Mouse (Mus musculus) fibroblast of lung, adult 2 months (primary cell): ENCODE data around the gene Ppm1a.

Experiments
- DNase-seq: peaks from one replicate; pipeline ENCODE4 v3.0.0-alpha.2; 2011; ENCODE audit warnings: low read depth

The Ppm1a gene

DNA sequence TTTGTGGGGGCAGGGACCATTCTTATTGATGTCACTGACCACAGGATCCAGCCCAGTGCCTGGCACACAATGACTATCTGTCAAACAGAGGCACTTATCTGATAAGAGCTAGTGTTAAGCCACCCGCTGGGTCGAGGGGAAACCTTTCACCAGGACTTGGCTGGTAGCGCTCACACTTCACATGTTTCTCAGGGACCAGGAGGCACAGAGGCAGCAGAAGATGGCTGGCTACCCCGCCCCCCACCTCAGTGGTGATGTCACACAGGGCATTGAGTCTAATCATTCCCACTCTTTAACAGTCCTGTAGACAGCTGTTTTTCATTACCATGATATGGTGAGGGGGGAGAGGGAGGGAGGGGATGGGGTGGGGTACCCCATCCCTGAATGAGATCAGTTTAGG is at the start of gene Ppm1a:
Ppm1a (plus strand) TSS at position 370 of the 400 bp plus-strand sequence.
- no peak for DNase-seq

DNA sequence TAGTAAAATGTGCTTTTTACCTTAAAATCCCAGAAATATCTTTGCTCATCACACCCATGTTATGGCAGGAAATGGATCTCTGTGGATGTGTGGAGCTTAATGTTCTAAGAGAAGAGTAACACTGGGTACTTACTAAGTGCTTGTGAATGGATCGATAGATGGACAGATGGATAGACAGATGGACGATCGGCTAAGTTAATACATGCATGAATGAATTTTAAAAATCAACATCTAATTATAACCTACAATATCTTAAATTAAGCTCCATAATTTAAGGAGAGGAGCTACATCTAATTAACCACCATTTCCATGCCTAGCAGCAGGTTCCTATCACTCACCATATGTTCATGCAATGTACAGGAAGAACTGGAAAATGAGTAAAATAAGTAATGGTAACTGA is 47.3 kb upstream of the Ppm1a start:
- no peak for DNase-seq

DNA sequence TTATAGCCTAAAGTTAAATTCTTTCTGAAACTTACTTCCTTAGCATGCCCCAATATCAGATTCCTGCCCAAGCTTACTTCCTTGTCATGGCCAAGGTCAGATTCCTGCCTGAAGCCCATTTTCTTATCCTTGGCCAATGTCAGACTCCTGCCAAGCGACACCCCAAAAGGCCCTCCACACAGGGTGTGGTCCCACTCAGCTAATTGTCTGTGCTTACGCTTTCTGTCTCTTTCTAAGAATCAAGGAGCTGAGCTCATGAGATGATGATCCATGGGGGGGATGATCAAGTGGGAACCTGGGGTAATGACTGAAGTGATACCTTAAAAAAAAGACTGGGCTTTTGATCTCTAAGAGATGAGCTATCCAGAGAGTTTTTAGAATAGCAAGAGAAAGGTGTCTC is 42.4 kb upstream of the Ppm1a start:
- DNase-seq, result no peak

DNA sequence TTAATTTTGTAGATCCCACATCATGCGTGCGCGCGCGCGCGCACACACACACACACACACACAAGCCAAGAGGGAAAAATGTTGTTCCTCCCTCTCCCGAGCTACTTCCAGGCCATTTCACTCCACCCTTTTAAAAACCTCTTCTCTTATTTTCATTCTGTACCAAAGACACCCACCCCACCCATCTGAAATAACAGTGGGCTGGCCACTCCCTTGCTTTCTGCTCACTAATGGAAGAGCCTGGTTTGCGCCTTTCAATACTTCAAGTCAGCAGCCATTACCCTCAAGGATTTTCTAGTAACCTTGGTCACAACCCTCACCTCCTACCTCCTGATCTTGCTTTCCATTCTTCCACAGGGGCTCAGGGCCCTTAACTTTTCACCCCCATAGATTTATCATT is 41.4 kb upstream of the Ppm1a start:
- DNase-seq, result no peak

DNA sequence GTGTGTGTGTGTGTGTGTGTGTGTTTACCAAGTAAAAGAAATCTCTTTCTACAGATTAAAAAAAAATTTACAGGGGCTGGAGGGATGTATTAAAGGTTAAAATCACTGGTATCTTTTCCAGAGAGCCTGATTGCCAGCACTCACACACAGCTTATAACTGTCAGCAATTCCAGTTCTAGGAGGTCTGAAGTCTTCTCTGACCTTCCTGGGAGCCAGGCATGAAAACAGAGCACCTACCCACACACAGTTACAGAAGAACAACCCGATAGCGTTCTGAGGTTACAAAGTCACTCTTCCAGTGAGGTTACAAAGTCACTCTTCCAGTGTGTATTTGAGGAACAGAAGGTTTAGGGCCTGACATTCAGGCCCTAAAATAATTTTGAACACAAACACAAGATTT is 38.2 kb upstream of the Ppm1a start:
- DNase-seq, result no peak

DNA sequence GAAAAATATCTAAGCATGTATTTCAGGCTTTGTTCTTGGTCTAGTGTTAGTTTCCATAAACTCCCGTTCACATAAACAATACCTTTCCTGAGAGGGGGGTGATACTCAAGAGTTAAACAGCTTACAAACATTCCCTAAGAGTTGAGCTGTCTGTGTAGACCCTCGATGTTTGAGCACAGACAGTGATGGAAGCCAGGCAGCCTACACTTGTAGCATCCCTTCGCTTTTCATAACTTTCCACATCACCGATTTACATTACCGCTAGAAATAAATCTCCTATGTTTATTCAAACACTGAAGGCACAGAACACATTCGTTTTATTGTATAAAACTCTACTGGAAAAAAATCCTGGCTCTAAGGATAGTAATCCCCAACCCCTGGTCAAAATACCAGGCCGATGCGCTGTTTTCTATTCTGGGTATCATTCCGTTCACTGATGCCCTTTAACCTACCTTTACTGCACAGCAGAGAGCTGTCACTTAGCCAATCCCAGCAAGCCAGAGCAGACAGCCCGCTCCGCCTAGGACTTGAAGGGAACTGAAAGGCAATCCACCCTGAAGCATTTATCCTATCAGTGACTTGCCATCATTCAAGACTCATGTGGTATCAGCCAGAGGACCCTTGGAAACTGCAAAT is 37.7 kb upstream of the Ppm1a start:
- no peak for DNase-seq

DNA sequence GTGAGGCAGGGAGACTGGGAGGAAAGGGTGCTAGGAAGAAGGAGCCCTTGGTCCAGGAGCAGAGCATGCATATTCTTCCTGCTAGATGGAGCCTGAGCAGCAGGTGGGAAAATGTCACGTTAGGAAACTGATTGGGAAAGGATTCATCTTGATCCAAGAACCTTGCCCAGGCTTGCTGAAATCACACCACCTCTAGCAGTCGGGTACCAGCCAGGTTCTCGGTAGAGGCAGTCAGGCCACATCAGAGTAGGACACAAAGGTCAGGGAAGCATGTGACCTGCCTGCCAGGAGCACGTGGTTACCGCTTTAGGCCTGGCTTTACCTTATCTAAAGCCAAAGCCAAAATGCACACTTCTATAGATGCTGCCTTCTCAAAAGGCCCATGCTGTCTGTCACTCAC is 35.5 kb upstream of the Ppm1a start:
- DNase-seq, result no peak

DNA sequence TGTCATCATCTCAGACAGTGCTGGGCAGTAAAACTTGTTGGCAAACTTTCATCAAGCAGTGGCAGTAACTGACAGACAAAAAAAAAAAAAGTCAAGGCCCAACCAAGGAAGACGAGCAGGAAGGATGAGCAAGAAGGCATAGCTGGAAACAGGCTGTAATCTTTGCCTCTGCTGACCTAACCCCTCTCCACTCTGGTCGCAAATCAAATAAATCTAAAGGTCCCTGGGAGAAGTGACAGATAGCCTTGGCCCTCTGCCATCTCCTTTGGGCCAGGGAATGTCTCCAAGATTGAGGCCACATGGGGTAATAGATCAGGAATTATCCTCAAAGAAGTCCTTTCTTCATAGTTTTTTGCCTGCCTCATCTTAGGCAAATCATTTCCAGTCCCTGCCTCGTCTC is 33.3 kb upstream of the Ppm1a start:
- DNase-seq, result no peak

DNA sequence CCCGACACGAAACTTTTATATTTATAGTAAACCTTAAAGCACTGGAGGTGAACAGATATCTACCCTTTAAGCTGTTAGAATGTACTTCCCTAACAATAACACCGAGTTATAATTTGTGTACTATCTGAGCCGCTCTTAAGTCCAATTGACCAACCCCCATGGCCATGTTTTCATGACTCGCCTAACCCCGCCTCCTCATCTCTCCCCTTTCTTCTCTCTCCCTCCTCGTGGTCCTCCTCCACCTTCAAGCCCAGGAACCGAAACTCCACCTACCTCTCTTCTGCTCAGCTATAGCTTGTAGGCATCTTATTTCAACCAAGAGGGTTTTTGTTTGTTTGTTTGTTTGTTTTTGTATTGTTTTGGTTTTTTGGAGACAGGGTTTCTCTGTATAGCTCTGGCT is 30.2 kb upstream of the Ppm1a start:
- no peak for DNase-seq

DNA sequence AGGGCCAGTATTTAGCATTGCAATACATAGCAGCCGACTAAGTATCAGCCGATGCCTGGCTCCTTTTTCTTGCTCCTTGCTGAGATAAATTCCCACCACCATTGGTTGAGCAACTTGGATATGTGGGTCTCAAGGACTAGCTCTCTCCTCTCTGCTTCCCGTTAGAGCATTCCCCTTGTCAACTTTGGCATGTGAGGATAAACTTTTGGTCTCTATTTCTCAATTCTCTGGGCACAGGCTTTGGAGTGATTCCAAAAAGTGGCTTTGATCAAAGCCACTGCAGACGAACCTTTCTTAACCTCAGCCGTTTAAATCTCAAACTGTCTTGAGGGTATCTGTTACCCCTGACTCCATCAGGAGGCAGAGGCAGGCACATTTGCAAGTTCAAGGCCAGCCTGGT is 29.6 kb upstream of the Ppm1a start:
- no peak for DNase-seq

DNA sequence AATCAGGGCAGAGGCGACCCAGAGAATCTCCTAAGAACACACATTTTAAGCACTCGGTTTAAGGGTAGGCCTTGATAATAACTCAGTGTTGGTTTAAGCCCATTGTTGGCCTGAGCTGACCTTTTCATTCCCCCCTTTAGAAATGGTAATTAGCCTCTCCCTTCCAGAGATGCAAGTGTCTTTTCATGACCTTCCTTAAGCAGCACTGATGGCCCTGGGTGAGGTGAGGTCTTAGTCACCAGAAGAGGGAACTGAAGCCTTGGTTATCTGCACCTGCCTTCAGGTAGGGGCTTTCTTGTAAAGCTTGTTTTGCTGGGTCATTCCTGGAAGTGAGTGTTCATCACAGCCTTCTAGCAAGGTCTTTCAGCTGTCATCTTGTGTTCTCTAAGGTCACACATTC is 23.1 kb upstream of the Ppm1a start:
- no peak for DNase-seq

DNA sequence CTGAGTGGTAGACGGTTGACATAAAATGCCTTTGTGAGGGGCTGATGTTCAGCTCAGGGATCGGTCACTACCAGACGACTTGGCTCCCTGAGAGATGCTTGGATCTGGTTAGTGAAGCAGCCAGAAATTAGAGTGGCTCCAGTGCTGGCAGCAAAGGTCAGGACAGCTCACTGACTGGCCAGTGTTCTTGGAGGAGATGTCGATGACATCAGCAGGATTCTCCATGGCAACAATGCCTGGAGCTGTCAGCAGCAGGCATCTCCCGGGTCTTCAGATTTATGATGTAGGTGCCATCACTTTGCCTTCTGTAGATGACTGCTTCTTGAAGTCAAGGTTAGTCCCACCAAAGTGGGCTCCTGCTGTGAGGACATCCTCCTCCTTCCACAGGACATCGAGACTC is 16.1 kb upstream of the Ppm1a start:
- DNase-seq, result no peak

DNA sequence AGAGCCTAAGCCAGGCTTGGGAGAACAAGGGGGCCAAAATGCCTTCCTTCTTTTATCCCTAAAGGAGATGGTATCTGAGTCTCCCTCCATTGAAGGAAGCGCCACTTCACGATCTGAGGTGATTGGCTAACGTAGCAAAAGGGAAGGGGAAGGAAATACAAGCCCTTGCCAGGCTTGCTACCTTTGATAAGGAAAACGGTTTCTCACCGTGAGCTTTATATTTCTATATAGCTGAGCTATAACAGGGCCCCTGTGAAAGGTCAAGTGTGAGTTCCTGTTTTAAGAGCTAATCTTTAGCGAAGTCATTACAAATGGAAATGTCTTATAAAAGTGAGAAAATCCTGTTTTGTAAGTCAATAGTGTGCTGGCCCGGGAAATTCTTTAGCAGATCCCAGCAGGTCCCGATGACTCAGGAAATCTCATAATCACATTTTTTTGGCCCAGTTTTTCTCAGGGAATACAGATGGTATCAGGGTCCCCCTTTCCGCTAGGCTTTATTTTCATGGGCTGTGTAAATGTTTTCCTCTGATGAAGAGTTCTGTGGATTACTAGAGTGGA is 12.4 kb upstream of the Ppm1a start:
- DNase-seq, result no peak

DNA sequence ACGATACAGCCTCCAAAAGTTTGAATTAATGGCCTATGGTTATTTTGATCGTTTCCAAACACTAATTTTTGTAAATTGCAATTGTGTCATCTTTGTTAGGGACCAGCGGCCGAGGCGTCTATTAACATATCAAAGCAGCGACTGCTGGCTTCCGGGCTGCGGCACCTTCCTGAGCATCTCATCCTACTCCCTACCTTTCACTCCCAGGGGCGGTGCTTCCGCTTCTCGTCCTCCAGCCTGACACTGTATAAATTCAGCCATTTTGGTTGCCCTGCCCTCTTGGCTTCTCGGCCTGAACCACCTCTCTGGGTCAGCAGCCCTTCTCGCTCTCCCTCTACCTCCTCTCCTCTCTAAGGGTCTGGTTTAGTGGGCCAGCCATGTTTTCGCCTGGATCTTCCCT is 11.8 kb upstream of the Ppm1a start:
- DNase-seq, result no peak

DNA sequence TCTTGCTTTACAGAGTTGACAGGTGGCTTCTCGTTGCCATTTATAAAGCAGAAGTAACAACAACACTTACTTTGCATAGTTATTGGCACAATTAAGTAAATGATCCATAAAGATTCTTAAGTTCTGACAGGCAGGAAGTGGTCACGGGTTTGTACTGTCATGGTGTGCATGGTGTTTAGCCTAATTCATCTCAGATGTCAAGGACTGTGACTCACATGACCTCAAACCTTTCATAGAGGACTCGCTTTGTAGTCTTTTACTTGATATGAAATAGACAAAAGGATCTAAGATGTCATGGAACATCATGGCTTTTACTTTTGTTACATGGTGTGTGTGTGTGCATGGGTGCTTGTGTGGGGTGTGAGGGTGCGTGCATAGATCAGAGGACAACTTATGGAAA is 8.9 kb upstream of the Ppm1a start:
- no peak for DNase-seq

DNA sequence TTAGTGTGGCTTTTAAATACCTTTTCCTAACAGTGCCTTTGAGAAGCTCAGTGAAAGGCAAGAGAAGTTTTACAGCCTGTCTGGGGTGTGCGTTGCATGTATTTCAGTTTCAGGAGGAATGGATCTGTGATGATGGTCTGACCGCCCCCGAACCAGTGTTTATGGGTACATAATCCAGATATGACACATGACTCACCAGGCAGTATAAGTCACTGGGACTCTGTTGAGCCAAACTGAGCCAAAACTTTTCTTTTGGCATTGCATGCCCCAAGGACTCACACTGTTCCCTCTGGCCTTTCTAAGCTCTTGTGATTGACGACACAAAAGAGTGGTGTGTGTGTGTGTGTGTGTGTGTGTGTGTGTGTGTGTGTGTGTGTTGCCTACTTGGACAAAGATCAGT is 8.4 kb upstream of the Ppm1a start:
- DNase-seq, result no peak

DNA sequence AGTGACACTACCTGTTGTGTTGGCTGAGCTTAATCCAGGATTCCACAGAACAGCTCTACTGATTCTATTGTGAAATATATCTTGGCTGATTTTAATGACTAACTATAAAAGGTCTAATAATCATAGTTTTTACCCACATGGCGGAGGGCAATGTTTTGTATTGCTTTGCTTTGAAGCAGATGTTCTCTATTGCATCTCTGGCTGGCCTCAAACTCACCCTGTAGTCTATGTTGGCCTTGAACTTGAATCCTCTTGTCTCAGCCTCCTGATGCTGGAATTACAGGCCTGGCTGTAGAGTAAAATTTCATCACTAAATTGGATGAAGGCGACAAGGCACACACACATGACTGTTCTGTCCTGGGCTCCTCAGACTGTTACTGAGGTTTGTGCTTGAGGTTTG is 7.8 kb upstream of the Ppm1a start:
- DNase-seq, result no peak

DNA sequence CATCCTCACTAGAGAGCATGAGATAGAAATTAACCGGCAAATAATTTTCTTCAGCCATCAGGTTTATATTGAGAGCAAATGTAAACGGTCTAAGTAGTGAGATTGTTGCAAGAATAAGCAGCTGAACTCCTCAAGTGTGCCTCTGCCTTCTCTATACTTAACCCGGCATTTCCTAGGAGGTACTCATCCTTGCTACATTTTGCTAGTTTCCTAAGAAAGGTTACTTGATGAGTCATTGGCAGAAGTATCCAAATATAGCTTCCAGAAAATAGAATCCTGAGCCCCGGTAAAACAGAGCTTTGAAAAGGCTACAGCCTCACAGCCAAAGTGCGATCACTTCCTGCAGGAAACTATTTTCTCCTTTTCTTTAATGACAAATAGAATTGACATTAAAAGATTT is 7.2 kb upstream of the Ppm1a start:
- no peak for DNase-seq

DNA sequence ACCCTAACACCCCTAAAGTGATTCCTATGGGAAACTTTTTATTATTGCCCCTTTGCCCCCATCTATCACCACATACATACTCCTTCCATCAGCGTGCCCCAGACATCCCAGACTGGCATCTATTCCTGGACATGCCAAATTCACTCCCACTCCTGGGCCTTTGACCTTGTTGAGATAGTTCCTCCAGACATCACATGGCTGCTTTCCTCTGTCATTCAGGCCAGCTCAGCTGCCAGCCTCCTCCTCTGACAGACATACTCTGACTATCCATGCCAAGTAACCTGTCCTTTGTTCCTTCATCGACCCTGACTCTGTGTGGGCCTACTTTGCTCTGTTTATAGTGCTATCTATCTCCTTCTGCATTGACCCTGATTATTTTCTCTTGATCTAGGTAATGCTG is 6.6 kb upstream of the Ppm1a start:
- no peak for DNase-seq

DNA sequence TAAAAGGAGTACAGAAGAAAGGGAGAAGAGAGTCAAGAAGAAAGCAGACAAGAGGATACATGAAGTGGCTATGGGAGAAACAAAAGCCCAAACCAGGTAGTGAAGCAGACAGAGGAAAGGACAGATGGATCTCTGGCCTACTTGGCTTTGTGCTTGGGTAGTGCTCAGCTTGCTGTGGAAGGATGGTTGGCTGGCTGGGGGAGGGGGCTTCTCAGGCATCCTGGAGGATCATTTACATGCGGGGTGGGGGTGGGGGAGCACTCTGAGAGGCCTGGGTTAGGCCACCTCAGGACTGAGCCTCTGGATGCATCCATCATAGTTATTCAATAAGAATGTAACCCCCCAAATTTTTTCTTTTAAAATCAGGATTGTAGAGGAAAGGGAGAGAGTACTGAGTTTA is 341 bp downstream of the Ppm1a start:
- no peak for DNase-seq

DNA sequence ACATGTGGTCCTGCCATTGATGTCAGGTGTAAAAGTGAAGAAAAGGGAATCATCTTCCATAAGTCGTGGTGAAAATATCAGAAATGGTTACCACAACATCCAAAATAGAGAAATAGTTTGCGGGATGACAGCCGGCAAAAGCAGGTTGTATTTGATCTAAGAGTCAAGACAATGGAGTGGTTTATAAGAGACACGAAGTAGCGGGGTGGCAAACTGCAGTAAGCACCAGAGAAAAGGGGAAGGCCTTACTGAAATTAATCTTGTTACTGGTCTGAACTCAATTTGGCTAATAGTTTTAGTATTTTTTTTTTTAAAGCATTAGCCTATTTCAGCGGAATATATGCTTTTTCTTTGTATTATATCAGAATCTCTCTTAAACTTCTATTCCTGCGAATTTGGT is 2.7 kb downstream of the Ppm1a start:
- DNase-seq, result no peak

DNA sequence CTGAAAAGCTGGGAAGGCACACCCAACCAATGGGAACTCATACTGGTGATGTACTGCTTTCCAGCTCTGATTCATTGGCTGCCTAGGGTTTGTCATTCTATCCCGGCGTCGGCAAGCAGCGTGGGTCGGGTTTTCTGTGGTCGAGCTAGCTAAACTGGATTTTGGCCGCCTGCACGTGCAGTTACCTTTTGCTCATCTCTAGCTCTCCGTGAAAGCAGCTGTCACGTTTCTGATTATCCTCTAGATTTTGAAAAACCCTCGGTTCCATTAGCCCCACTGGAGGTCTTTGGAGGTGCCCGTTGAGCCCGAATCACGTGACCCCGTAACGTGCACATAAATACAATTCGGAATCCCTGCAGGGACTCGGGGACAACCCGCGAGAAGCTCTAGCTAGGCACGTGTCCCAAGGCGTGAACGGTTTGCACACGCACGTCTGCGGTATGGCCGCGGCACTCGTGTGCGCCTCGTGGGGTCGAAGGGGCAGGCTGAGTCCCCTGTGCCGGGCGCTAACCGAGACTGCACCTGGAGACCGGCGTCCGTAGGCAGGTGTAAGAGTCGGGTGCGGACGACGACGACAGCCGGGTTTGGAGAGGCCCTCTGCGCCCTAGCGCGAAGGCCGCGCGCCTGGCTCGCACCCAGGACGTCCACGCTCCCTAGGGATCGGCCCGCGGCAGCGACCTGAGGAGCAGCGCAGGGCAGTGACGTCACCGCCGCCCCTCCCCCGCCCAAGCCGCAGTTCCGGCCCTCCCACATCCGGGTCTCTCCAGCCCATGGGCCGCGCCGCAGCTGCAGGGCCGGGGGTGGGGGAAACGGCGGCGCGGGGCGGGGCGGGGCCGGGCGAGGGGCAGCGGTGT is 3.3 kb downstream of the Ppm1a start:
- peak; percentile 80 for DNase-seq

DNA sequence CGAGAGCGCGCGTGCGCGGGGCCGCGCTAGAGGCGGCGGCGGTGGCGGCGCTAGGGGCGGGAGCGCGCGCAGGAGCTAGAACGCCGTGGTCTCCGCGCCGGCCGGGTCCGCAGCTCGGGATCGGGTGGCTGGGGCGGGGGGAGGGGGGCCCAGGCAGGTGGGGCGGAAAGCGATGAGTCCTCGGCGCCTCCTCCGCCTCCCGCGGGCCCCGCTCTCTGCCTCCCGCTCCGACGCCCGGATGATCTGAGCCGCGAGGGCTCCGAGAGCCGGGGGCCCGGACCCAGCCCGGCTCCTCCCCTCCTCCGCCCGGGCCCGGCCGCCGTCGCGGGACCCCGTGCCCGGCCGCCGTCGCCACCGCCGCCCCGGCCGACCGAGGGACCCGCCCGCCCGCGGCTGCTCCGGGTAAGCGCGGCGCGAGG is 4.0 kb downstream of the Ppm1a start:
- DNase-seq, result no peak
